Mouse (Mus musculus) E14TG2a.4 (cell line): Measurements from ENCODE around the gene Malsu1.

Experiments used
- CTCF ChIP-seq: conservative IDR thresholded peaks from 2 replicates; pipeline ENCODE4 v1.5.1; 2014; ENCODE audit warnings: low read length
- NANOG ChIP-seq: IDR thresholded peaks from 2 replicates; pipeline ENCODE4 v1.6.1; 2014; ENCODE audit warnings: borderline replicate concordance, low read length, mixed read lengths
- POU5F1 ChIP-seq: IDR thresholded peaks from 2 replicates; pipeline ENCODE4 v1.6.1; 2014; ENCODE audit warnings: low read length, borderline replicate concordance

DNA sequence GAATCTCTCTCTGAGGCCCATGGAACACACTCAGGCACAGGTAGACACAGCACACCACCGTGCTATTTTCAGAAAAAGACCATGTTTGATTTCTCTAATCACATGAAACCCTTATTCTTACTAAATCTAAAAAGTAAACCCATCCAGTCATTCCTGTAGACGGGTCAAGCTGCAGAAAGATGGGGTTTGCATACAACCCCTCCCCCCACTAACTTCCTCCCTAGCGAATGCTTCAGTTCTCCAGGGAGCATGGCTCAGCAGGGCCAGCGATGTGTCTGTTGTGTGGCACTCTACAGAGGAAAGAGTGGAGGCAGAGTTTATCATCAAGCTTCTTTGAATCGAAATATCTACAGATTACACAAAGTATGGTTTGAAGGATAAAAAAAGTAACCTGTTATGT is 42.0 kb downstream of the Malsu1 start:
- TF ChIP-seq CTCF (no peak), POU5F1 (no peak), NANOG (no peak)
